Mouse (Mus musculus): ENCODE measurements around the gene Gstm5. TPM values are rescaled to one million over a fixed set of nuclear protein-coding genes. Genes with fewer than 3 reads are reported as not detected.
"Not testable (repeated sequence)": the region's sequence is repeated elsewhere in the genome, so short reads cannot be mapped to it uniquely, and the experiment has no call there.

Gstm5 gene
- polyA plus RNA-seq, 1 experiment from 2014 or later = 249 TPM

DNA sequence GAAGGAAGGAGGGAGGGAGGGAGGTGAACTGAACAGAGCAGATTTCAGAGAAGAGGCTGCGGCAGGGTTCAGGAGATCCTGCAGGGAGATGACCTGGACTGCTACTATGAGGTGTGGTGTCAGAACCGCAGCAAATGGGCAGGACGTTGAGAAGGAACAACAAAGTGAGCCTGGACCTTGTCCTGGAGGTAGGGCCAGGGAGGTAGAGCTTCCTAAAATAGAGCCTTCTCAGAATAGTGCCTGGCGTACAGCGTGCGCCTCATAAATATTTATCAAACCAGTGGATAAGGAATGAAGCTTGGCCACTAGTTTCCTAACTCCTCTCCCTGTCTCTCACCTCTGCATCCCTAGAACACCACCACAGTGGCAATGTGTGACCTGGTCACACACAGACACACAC lies 38.0 kb upstream of the Gstm5 start:
- H3K9me3 ChIP-seq (ENCODE audit: control insufficient read depth, low read length) = no peaks in the 10 kb centered on the region
- WGBS = 34% methylated on average over 6 of the region's 6 CpGs
- H3K4me1 ChIP-seq (replicated peaks; ENCODE audit: control insufficient read depth, insufficient read depth) = no peaks in the 10 kb centered on the region
- ATAC-seq (ENCODE audit: low FRiP score, low TSS enrichment) = peak; percentile 28
- TF ChIP-seq EP300 (optimal IDR thresholded peaks at IDR 0.05) (no peak), CTCF (IDR thresholded peaks at IDR 0.05; ENCODE audit: low read depth) (no peak)
- DNase-seq (ENCODE audit: low spot score) = no peak
- H3K9ac ChIP-seq (ENCODE audit: low read length) = no peak overlapping the region
- H3K4me2 ChIP-seq (replicated peaks; ENCODE audit: low read depth) = no peak overlapping the region
- H3K27ac ChIP-seq (replicated peaks) = peak overlapping the region; percentile 71; the same call in 1 of the 2 replicates
- no peaks in the 10 kb centered on the region for H3K36me3 ChIP-seq (ENCODE audit: control insufficient read depth, insufficient read depth, low read length)
- no peaks in the 10 kb centered on the region for H3K27me3 ChIP-seq (ENCODE audit: control insufficient read depth, insufficient read depth, low read length)
- no peak overlapping the region for H3K4me3 ChIP-seq (ENCODE audit: low read depth, low read length)

DNA sequence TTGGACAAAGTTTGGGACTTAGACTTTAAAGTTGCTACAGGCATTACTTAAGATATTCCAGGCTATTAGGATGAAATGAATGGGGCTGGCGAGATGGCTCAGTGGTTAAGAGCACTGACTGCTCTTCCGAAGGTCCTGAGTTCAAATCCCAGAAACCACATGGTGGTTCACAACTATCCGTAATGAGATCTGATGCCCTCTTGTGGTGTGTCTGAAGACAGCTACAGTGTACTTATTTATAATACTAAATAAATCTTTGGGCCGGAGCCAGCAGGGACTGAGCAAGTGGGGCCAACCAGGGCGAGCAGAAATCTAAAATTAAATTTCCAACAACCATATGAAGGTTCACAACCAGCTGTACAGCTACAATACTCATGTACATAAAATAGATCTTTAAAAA lies 34.1 kb upstream of the Gstm5 start:
- 83% methylated on average over 5 of the region's 5 CpGs for WGBS

DNA sequence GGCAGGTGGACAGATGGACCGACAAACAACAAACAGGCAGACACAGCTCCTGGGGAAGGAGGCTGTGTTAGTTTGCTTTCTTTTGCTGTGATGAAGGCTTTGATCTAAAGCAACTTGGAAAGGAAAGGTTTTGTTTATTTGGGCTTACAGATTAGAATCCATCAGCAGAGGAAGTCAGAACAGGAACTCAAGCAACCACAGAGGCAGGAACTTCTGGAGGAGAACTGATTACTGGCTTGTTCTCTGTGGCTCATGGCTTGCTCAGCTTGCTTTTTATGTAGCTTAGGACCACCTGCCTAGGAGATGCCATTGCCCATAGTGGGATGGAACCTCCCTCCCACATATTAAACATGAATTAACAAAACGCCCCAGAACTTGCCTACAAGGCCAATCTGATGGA lies 33.1 kb upstream of the Gstm5 start:
- 66% methylated on average over 2 of the region's 2 CpGs for WGBS
- ATAC-seq (ENCODE audit: low FRiP score, low TSS enrichment) (no peak), DNase-seq (ENCODE audit: low spot score) (no peak)
- no peak overlapping the region for H3K9ac ChIP-seq (ENCODE audit: low read length)
- H3K27ac ChIP-seq (replicated peaks) = no peak overlapping the region
- no peaks in the 10 kb centered on the region for H3K27me3 ChIP-seq (ENCODE audit: control insufficient read depth, insufficient read depth, low read length)
- H3K36me3 ChIP-seq (ENCODE audit: control insufficient read depth, insufficient read depth, low read length) = no peaks in the 10 kb centered on the region
- no peak overlapping the region for H3K4me3 ChIP-seq (ENCODE audit: low read depth, low read length)
- H3K9me3 ChIP-seq (ENCODE audit: control insufficient read depth, low read length) = no peaks in the 10 kb centered on the region
- no peak for TF ChIP-seq EP300 (optimal IDR thresholded peaks at IDR 0.05)
- TF ChIP-seq CTCF (IDR thresholded peaks at IDR 0.05; ENCODE audit: low read depth) = no peak
- H3K4me1 ChIP-seq (replicated peaks; ENCODE audit: control insufficient read depth, insufficient read depth) = peaks cover 2% of the 10 kb centered on the region; the same call in 1 of the 2 replicates
- no peak overlapping the region for H3K4me2 ChIP-seq (replicated peaks; ENCODE audit: low read depth)

More for the DNA sequence above, 34.1 kb upstream of the Gstm5 start:
- H3K27me3 ChIP-seq (ENCODE audit: control insufficient read depth, insufficient read depth, low read length); ATAC-seq (ENCODE audit: low FRiP score, low TSS enrichment); H3K9me3 ChIP-seq (ENCODE audit: control insufficient read depth, low read length); H3K4me2 ChIP-seq (replicated peaks; ENCODE audit: low read depth); DNase-seq (ENCODE audit: low spot score); H3K9ac ChIP-seq (ENCODE audit: low read length); H3K27ac ChIP-seq (replicated peaks); H3K36me3 ChIP-seq (ENCODE audit: control insufficient read depth, insufficient read depth, low read length); H3K4me3 ChIP-seq (ENCODE audit: low read depth, low read length); H3K4me1 ChIP-seq (replicated peaks; ENCODE audit: control insufficient read depth, insufficient read depth): not testable (repeated sequence)
- TF ChIP-seq CTCF (IDR thresholded peaks at IDR 0.05; ENCODE audit: low read depth) = peak; percentile 47

DNA sequence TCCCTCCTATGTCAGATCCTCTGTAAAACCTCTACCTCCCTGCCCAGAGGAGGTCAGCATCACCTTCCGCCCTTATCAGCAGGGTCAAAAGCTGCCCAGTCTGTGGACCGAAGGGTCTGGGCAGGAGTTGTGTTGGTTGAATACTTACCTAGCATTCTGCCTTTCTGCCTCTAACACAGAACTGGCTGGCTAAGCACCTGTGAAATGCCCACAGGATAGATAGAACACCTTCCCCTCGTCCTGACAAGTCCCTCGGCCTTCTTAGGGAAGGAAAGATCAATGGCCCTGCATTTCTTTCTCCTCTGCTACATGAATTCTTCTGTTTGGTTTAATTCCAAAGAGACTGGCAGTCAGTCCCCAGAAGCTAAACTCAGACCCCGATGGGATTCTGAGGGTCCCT lies 32.1 kb upstream of the Gstm5 start:
- no peak overlapping the region for H3K4me2 ChIP-seq (replicated peaks; ENCODE audit: low read depth)
- H3K4me1 ChIP-seq (replicated peaks; ENCODE audit: control insufficient read depth, insufficient read depth) = peaks cover 2% of the 10 kb centered on the region; the same call in 1 of the 2 replicates
- no peak for TF ChIP-seq CTCF (IDR thresholded peaks at IDR 0.05; ENCODE audit: low read depth)
- no peak for TF ChIP-seq EP300 (optimal IDR thresholded peaks at IDR 0.05)
- ATAC-seq (ENCODE audit: low FRiP score, low TSS enrichment) (no peak), DNase-seq (ENCODE audit: low spot score) (no peak)
- H3K9me3 ChIP-seq (ENCODE audit: control insufficient read depth, low read length) = no peaks in the 10 kb centered on the region
- H3K4me3 ChIP-seq (ENCODE audit: low read depth, low read length) = no peak overlapping the region
- H3K9ac ChIP-seq (ENCODE audit: low read length) = no peak overlapping the region
- 61% methylated on average over 5 of the region's 5 CpGs for WGBS
- H3K36me3 ChIP-seq (ENCODE audit: control insufficient read depth, insufficient read depth, low read length) = no peaks in the 10 kb centered on the region
- no peak overlapping the region for H3K27ac ChIP-seq (replicated peaks)
- no peaks in the 10 kb centered on the region for H3K27me3 ChIP-seq (ENCODE audit: control insufficient read depth, insufficient read depth, low read length)

DNA sequence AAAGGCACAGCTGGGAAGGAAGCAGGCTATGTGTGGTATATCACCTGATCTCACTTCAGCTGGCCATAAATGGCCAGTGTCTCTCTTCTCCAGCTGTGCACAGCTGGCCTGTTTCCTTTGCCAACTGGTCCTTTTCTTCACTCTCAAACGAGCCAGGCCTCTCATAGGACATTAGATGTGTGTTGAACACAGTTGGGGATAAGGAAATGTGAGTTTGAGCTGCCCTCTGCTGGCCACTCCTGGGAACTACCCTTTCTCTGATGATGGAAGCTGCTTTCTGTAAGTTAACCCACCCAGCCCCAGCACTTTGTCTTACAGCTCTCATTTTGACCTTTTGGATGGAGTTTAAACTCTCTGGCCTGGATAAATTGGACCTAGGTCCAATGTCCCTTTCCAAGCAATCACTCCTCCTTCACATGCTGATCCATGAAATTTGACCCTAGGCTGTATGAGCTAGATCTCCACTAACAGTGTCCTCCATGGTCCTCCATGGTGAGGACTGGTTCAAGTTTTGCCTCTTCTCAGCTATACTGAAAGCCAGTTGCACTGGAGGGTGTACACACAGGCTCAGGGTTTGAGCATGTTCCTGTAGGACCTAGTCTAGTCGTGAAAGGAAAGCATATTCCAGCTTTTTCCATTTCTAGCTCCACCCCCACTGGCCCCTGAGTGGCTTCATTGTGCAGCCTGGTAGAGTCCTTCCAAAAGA lies 31.6 kb upstream of the Gstm5 start:
- H3K4me1 ChIP-seq (replicated peaks; ENCODE audit: control insufficient read depth, insufficient read depth) = peaks cover 2% of the 10 kb centered on the region; the same call in 1 of the 2 replicates
- no peak overlapping the region for H3K9ac ChIP-seq (ENCODE audit: low read length)
- DNase-seq (ENCODE audit: low spot score) (peak; percentile 91), ATAC-seq (ENCODE audit: low FRiP score, low TSS enrichment) (peak; percentile 49)
- 0 out of 2 replicates have a peak overlapping the region, but pooled peaks have one; percentile 82 for H3K27ac ChIP-seq (replicated peaks)
- H3K4me2 ChIP-seq (replicated peaks; ENCODE audit: low read depth) = no peak overlapping the region
- no peaks in the 10 kb centered on the region for H3K9me3 ChIP-seq (ENCODE audit: control insufficient read depth, low read length)
- H3K36me3 ChIP-seq (ENCODE audit: control insufficient read depth, insufficient read depth, low read length) = no peaks in the 10 kb centered on the region
- H3K4me3 ChIP-seq (ENCODE audit: low read depth, low read length) = no peak overlapping the region
- 6% methylated on average over 2 of the region's 2 CpGs for WGBS
- H3K27me3 ChIP-seq (ENCODE audit: control insufficient read depth, insufficient read depth, low read length) = no peaks in the 10 kb centered on the region
- TF ChIP-seq EP300 (optimal IDR thresholded peaks at IDR 0.05) (no peak), CTCF (IDR thresholded peaks at IDR 0.05; ENCODE audit: low read depth) (peak; percentile 98)

DNA sequence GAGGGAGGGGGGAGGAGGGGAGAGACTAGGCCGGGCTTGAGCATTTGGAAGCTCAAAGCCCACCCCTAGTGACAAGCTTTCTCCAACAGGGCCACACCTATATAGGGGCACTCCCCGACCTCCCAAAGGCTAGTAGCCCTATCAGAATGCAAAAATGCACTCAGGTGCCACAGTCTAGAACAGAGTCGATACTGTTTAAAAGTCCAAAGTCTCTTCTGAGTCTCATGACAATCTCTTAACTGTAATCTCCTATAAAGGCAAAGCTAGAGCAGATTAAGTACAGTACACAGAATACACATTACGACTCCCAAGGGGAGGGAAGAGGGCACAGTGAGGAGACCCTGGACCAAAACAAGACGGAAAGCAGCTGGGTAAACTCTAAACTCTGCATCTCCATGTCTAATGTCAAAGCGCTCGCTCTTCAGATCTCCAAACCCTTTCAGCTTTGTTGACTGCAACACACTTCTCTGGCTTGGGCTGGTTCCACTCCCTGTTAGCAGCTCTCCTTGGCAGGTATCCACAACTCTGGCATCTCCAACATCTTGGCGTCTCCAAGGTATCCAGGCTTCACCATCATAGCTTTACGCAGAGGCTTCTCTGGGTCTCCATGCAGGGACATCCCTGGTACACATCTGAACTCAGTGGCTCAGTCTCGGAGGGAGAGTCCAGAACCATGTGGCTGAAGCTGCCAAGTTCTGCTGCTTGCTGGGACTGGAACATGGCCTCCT lies 30.1 kb upstream of the Gstm5 start:
- DNase-seq (ENCODE audit: low spot score) = peak; percentile 72
- ATAC-seq (ENCODE audit: low FRiP score, low TSS enrichment) = peak; percentile 87
- Histone ChIP-seq H3K27ac (replicated peaks) (peak overlapping the region; percentile 82), H3K9me3 (ENCODE audit: control insufficient read depth, low read length) (no peaks in the 10 kb centered on the region), H3K4me1 (replicated peaks; ENCODE audit: control insufficient read depth, insufficient read depth) (peaks cover 2% of the 10 kb centered on the region; the same call in 1 of the 2 replicates), H3K36me3 (ENCODE audit: control insufficient read depth, insufficient read depth, low read length) (no peaks in the 10 kb centered on the region), H3K27me3 (ENCODE audit: control insufficient read depth, insufficient read depth, low read length) (no peaks in the 10 kb centered on the region), H3K4me3 (ENCODE audit: low read depth, low read length) (no peak overlapping the region), H3K4me2 (replicated peaks; ENCODE audit: low read depth) (no peak overlapping the region), H3K9ac (ENCODE audit: low read length) (peak overlapping the region; percentile 8; the same call in 1 of the 2 replicates)
- TF ChIP-seq CTCF (IDR thresholded peaks at IDR 0.05; ENCODE audit: low read depth) (no peak), EP300 (optimal IDR thresholded peaks at IDR 0.05) (no peak)
- WGBS = 35% methylated on average over 10 of the region's 10 CpGs

Data from stomach, postnatal 0 days (tissue).